Mouse (Mus musculus): ENCODE results near the gene Golga5.

Gene Golga5

DNA sequence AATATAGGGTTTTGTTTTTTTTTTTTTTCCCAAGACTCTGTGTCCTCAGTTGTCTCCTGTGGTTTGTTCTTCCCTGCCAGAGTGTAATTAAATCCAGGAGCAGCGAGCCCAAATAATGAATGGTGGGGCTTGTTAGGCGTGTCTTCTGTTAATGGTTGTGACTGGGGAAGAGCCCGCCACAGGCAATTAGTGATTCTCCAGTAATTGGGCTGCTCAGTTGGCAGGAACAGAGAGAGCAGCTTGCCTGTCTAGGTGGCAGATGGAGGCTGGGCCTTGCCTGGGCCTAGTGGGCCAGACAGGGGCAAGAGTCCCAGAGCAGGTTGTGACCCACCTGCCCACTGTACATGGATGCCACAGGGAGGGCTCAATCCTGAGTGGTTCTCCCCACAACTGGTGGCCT is 42.4 kb downstream of the Golga5 start:
- DNase-seq (ENCODE audit: low spot score in 2 of 2): peak in 1 of 2 experiments; percentile 24

DNA sequence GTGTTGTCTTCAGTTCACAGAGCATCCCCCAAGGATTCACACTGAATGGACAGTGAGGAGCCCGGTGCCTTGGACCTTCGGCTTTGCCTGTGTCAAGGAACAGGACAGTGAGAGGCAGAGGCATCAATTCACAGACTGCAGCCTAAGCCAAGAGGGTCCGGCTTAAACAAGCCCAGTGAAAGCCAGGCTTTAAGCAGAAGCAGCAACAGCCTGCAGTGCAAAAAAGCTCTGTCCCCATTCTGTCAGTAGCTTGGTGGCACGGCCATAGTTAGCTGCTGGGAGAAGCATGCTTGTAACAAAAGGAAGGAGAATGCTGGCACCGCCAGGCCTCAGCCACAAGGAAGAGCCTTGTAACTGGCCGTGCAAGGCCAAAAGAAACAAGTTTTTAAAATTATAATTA is 45.2 kb downstream of the Golga5 start:
- DNase-seq (ENCODE audit: low spot score in 2 of 2): no peak

DNA sequence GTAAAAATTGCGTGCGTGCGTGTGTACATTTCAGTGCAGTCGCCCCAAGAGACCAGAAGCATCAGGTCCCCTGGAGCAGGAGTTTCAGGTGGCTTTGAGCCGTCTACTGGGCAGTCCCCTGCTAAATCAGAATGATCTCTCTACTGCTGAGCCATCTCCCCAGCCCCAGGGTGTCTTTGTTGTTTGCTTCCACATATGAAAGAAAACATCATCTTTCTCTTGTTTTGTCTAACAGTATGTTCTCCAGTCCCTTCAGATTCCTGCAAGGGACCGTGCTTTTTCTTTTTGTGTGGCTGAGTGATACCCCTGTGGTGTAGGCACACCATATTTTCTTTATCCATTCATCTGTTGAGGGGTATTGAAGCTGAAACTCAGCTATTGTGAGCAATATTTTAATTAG is 45.8 kb downstream of the Golga5 start:
- DNase-seq (ENCODE audit: low spot score in 2 of 2): no peak

DNA sequence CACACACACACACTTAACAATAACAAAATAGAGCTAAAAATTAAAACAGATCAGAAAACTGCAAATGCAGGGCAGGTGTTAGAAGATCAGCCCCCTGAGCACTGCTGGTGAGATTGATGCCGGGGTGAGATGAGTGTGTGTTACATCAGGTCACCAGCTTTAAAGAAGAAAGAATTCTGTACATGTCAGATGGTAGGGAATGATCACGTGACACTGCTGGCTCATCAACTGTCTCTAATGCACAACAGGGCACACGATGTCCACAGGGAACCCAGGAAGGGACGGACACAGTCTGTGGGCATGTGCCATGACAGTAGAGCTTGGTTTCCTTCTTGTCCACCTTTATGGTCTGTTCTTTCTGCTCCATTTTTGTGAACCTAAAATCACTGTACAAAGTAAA is 47.2 kb downstream of the Golga5 start:
- no peak for DNase-seq (ENCODE audit: low spot score in 2 of 2)

DNA sequence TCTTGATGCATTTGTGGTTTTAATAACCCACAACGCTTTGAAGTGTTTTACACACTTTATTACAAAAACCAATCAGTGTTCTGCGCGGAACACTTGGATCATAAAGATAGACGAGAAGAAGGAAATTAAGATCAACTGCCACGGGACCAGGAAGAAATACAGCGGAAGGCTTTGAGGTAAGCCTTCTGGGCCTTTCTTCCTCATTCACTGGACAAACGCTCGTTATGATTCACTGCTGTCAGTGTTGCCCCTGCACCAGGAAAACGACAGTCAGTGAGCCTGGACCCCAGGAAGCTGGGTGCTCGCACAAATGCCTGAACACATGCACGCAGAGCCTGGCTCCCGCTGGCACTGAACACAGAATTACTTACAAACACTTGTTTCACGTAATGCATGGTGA is 48.7 kb downstream of the Golga5 start:
- no peak for DNase-seq (ENCODE audit: low spot score in 2 of 2)

DNA sequence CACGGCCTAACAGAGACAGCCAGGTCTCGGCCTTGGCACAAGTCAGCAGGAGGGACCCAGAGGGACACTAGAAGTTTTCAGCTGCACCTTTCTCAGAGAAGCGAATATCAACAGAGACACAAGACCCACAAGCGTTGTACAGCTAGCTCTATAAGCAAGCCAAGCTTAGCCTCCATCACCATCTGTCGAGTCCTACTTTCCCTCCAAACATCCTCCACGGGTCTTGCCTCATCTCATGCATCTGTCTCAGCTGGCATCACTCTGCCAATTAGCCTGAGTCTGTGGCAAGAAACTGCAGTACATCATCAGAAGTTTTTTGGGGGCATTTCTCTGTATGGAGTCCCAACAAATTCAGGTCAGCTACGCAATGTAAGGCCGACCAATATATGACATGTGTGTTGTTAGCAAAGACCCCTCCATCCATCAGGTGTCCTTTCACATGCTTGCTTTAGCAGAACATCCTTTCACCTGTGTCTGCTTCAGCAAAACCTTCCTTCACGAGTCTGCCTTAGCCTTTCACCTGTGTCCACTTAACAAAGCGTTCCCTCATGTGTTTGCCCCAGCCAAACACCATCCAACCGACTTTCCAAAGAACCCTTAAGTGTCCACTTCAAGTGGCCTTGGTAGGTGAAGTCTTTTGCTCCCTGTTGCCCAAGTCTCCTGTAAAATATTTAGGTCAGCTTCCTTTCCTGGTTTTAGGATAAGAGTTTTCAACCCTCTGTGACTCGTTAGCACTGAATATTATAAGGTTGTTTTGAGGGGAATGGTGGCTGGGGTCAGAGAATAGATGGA is 51.2 kb downstream of the Golga5 start:
- no peak for DNase-seq (ENCODE audit: low spot score in 2 of 2)

DNA sequence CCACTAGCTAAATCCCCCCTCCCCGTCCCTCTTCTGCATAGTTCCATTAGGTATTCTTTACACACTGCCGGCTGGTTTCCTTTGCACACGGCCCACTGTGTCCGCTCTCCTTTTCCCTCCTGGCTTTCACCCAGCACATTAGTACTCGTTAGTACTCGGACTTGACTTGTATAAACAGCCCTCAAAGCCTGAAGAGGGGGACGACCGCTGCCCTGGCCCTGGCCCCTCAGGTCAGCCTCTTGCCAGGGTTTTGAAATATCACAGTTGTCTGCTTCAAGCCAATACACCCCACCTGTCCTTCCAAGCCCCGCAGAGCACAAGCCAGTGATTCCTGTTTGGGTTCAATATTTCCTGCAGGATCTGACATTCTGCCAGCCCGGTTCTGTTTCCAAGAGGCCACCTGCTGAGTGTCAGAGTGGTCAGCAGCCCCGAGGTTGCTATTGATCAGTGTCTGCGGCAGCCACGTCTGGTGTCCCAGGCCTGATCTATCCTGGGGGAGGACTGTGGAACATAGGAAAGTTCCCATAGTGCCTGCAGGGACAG is 52.9 kb downstream of the Golga5 start:
- no peak for DNase-seq (ENCODE audit: low spot score in 2 of 2)

DNA sequence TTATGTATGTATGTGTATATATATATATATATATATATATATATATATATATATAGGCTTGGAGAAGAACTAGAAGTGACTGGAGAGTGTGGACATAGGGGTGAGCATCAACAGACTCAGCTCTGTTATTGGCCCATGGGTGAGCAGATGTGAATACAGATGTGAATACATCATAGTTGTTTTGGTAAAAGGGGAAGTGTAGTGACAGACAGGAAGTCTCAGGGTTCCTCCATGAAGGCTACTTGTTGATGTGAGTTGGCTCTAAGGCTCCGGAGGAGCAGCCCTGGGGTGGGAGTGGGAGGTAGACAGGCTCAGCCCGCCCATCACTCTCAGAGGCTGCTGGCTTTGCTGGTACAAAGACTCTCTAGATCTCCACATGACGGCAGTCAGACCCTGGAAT is 55.3 kb downstream of the Golga5 start:
- DNase-seq (ENCODE audit: low spot score in 2 of 2): no peak

DNA sequence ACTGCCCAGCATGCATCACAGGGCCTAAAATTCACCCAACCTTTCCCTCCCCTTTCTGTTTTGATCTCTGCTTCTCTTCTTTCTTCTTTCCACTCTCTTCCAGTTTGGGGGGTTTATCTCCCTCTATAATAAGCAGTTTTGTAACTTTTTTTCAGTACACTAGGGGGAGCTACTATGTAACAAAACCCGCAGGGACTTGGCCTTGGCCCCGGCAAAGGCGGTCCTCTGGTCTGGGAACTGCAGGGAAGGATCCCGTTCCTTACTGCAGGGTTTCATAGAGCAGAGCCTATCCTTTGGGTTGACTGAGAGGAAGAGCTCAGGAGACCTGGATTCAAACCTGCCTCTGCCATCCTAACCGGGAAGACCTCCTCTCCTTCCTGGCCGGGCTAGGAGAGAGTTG is 55.8 kb downstream of the Golga5 start:
- no peak for DNase-seq (ENCODE audit: low spot score in 2 of 2)

DNA sequence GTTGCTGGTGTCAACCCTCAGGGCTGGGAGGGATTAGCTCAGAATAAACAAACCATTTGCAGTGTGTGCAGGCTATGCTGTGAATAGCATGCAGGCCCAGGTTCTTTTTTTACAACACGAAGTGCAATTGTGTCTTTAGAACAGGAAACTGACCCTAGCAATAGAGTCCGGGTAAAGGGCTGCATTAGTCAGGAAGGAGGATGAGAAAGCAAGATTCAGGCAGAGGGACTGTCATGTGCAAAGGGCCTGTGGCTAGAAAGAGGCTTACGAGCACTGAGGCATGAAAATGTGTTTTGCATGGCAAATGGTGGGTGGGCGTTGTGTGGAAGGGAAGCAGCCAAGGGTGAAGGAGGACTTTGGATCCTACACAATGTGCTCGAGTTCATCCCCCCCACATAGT is 59.1 kb downstream of the Golga5 start:
- no peak for DNase-seq (ENCODE audit: low spot score in 2 of 2)

DNA sequence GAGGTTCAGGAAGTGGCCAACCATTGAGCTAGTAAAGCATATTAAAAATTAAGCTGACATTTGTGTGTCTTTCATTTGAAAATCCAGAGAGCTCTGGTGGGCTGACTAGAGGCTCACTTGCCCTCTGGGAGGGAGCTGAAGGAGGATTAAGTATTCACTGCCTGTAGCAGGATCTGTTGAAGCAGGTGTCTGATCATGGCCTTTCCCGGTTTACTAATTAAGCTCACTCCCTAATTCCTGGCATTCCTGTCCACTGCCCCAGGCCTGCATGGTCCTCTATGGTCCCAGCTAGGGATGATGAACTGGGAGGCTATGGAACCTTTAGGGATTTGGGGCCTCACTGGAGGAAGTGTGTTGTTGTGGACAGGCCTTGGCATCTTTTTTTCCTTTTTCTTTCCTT is 66.9 kb downstream of the Golga5 start:
- no peak for DNase-seq (ENCODE audit: low spot score in 2 of 2)

DNA sequence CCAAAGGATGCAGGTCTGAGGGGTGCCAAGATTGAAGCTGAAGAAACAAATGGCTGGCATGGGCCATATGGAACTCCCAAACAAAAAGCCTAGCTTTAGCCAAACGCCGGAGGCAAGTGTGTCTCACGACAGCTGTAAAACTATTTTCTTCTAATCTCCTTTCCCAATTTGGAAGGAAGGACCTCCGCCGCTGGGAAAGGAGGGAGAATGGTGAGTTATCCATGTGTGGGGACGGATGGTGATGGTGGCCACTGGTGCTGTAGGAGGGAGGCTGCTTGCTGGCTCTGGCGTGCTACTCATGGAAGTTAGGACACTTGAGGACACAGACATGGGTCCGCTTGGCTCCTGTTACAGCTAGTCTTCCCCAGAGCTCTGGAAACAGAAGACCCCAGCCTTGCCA is 71.3 kb downstream of the Golga5 start:
- DNase-seq (ENCODE audit: low spot score in 2 of 2): no peak

DNA sequence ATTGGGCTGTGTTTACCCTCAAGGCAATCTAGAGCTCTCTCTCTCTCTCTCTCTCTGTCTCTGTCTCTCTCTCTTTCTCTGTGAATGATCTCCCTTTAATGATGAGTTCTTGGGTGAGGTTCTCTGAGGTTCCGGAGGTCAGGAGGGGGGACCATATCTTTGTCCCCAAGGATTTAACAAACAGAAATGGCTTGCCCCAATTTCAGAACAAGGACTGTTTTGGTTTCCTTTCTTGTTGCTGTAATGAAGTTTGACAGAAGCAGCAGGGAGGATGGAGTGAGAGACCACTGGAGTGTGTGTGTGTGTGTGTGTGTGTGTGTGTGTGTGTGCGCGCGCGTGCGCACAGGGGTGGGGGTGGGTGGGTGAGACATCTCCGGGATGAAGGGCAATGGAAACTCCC is 72.2 kb downstream of the Golga5 start:
- no peak for DNase-seq (ENCODE audit: low spot score in 2 of 2)

DNA sequence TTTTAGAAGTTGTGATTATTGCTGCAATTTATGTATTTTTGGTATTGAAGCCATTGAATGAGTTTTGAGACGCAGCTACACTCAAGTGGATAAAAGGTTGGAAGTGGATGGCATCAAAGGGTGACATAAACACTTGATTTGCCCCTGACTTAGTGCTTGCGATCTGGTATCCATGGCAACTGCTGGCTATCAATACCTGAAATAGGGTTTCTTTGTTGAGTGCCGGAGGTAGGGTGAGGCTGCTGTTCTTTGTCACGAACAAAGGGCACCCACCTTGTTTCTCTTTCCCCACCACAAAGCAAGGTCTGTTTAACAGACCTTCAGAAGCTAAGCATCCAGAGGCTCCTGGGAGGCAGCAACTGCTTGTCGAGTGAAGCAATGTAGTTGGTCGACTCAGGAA is 76.2 kb downstream of the Golga5 start:
- DNase-seq (ENCODE audit: low spot score in 2 of 2): no peak

All from frontal cortex, postnatal 14 days (tissue).